Mouse (Mus musculus) MEL (cell line): Measurements from ENCODE around the gene Fhl2. TPM values are rescaled to one million over a fixed set of nuclear protein-coding genes. Genes with fewer than 3 reads are reported as not detected.

Source experiments
- DNase-seq: peaks from one replicate; pipeline ENCODE4 v3.0.0; 2011; ENCODE audit warnings: low read depth, low spot score
- H3K27ac ChIP-seq: 2 replicates; pipeline ENCODE4 v1.5.1; 2012; ENCODE audit warnings: low read depth, mild to moderate bottlenecking, control low read depth, low read length, moderate library complexity; ENCODE audit not compliant: control insufficient read depth
- H3K27me3 ChIP-seq, 2 experiments: fragments of 150-350 bp in 1 of 2; sonication (generic) in 1 of 2; 2 replicates each; pipeline ENCODE4 v1.6.1; 2012; ENCODE audit warnings: low read length in 2 of 2, mild to moderate bottlenecking in 2 of 2, improper control_type of control experiment in 1 of 2, moderate library complexity in 1 of 2; ENCODE audit not compliant: insufficient read depth in 2 of 2, control insufficient read depth in 1 of 2
- H3K36me3 ChIP-seq, 2 experiments: 2 replicates each; pipeline ENCODE4 v1.6.1; 2012 to 2014; ENCODE audit warnings: low read length in 2 of 2, improper control_type of control experiment in 1 of 2, inconsistent platforms in 1 of 2, mild to moderate bottlenecking in 1 of 2; ENCODE audit not compliant: insufficient read depth in 2 of 2, control insufficient read depth in 1 of 2
- H3K4me1 ChIP-seq, 2 experiments: fragments of 150-350 bp in 1 of 2; sonication (generic) in 1 of 2; 2 replicates each; pipeline ENCODE4 v1.6.1; 2012; ENCODE audit warnings: low read length in 2 of 2, improper control_type of control experiment in 1 of 2, mild to moderate bottlenecking in 1 of 2; ENCODE audit not compliant: insufficient read depth in 2 of 2, control insufficient read depth in 1 of 2
- H3K4me3 ChIP-seq, 2 experiments: fragments of 150-350 bp in 1 of 2; sonication (generic) in 1 of 2; 2 replicates each; pipeline ENCODE4 v1.5.1; 2012; ENCODE audit warnings: low read depth in 2 of 2, low read length in 2 of 2, mild to moderate bottlenecking in 2 of 2, moderate library complexity in 2 of 2, control low read depth in 1 of 2, improper control_type of control experiment in 1 of 2; ENCODE audit not compliant: control insufficient read depth in 1 of 2, insufficient read depth in 1 of 2
- H3K79me2 ChIP-seq: 2 replicates; pipeline ENCODE4 v1.6.1; 2012; ENCODE audit warnings: mild to moderate bottlenecking, low read length, moderate library complexity; ENCODE audit not compliant: control insufficient read depth, poor library complexity, insufficient read depth
- H3K9ac ChIP-seq: 2 replicates; pipeline ENCODE4 v1.6.1; 2012; ENCODE audit warnings: low read depth, mild to moderate bottlenecking, control low read depth, low read length, moderate library complexity; ENCODE audit not compliant: control insufficient read depth, poor library complexity, severe bottlenecking
- H3K9me3 ChIP-seq: fragments of 150-350 bp; sonication (generic); replicated peaks from 2 replicates; pipeline ENCODE4 v1.6.1; 2012; ENCODE audit warnings: mild to moderate bottlenecking, low read length, improper control_type of control experiment, moderate library complexity; ENCODE audit not compliant: insufficient read depth
- BHLHE40 ChIP-seq: IDR thresholded peaks from 2 replicates; pipeline ENCODE4 v1.6.1; 2012; ENCODE audit warnings: low read depth, mild to moderate bottlenecking, inconsistent platforms, low read length, improper control_type of control experiment, borderline replicate concordance
- CHD1 ChIP-seq: IDR thresholded peaks from 2 replicates; pipeline ENCODE4 v1.6.1; 2012; ENCODE audit warnings: low read depth, mild to moderate bottlenecking, inconsistent platforms, low read length, improper control_type of control experiment
- CHD2 ChIP-seq: IDR thresholded peaks from 2 replicates; pipeline ENCODE4 v1.6.1; 2011; ENCODE audit warnings: low read length, improper control_type of control experiment
- ELF1 ChIP-seq: IDR thresholded peaks from 2 replicates; pipeline ENCODE4 v1.6.1; 2014; ENCODE audit warnings: low read depth, mild to moderate bottlenecking, inconsistent platforms, low read length, improper control_type of control experiment, moderate library complexity
- EP300 ChIP-seq, 2 experiments: IDR thresholded peaks; 2 replicates each; pipeline ENCODE4 v1.6.1; 2011; ENCODE audit warnings: improper control_type of control experiment in 2 of 2, low read length in 2 of 2, low read depth in 1 of 2, mild to moderate bottlenecking in 1 of 2
- ETS1 ChIP-seq: IDR thresholded peaks from 2 replicates; pipeline ENCODE4 v1.6.1; 2012; ENCODE audit warnings: low read depth, mild to moderate bottlenecking, inconsistent platforms, low read length, improper control_type of control experiment, moderate library complexity
- GABPA ChIP-seq: IDR thresholded peaks from 2 replicates; pipeline ENCODE4 v1.6.1; 2012; ENCODE audit warnings: low read depth, mild to moderate bottlenecking, inconsistent platforms, low read length, improper control_type of control experiment, moderate library complexity
- GATA1 ChIP-seq: IDR thresholded peaks from 2 replicates; pipeline ENCODE4 v1.6.1; 2011; ENCODE audit warnings: low read depth, low read length, improper control_type of control experiment
- HCFC1 ChIP-seq: IDR thresholded peaks from 2 replicates; pipeline ENCODE4 v1.6.1; 2012; ENCODE audit warnings: low read depth, mild to moderate bottlenecking, inconsistent platforms, low read length, improper control_type of control experiment, moderate library complexity
- MAFK ChIP-seq: IDR thresholded peaks from 2 replicates; pipeline ENCODE4 v1.6.1; 2011; ENCODE audit warnings: low read depth, mild to moderate bottlenecking, low read length, improper control_type of control experiment, borderline replicate concordance
- MEF2A ChIP-seq: IDR thresholded peaks from 2 replicates; pipeline ENCODE4 v1.6.1; 2014; ENCODE audit warnings: low read depth, mild to moderate bottlenecking, inconsistent platforms, low read length, improper control_type of control experiment; ENCODE audit not compliant: poor library complexity, insufficient replicate concordance, severe bottlenecking; ENCODE audit errors: extremely low read depth
- MXI1 ChIP-seq: IDR thresholded peaks from 2 replicates; pipeline ENCODE4 v1.6.1; 2011; ENCODE audit warnings: mild to moderate bottlenecking, low read depth, low read length, improper control_type of control experiment
- POLR2A ChIP-seq, 2 experiments: IDR thresholded peaks; 2 replicates each; pipeline ENCODE4 v1.6.1; 2011 to 2012; ENCODE audit warnings: low read length in 2 of 2, mild to moderate bottlenecking in 2 of 2, control low read depth in 1 of 2, improper control_type of control experiment in 1 of 2, low read depth in 1 of 2, moderate library complexity in 1 of 2; ENCODE audit not compliant: control insufficient read depth in 1 of 2, insufficient read depth in 1 of 2, poor library complexity in 1 of 2
- RAD21 ChIP-seq: IDR thresholded peaks from 2 replicates; pipeline ENCODE4 v1.6.1; 2011; ENCODE audit warnings: mild to moderate bottlenecking, low read depth, low read length, improper control_type of control experiment
- SIN3A ChIP-seq: IDR thresholded peaks from 2 replicates; pipeline ENCODE4 v1.6.1; 2012; ENCODE audit warnings: low read length, improper control_type of control experiment, inconsistent platforms
- UBTF ChIP-seq: IDR thresholded peaks from 2 replicates; pipeline ENCODE4 v1.6.1; 2012; ENCODE audit warnings: low read depth, mild to moderate bottlenecking, inconsistent platforms, low read length, improper control_type of control experiment, moderate library complexity, borderline replicate concordance; ENCODE audit not compliant: insufficient read depth
- ZKSCAN1 ChIP-seq: IDR thresholded peaks from 2 replicates; pipeline ENCODE4 v1.6.1; 2012; ENCODE audit warnings: low read depth, mild to moderate bottlenecking, inconsistent platforms, low read length, improper control_type of control experiment, moderate library complexity
- ZNF384 ChIP-seq: IDR thresholded peaks from 2 replicates; pipeline ENCODE4 v1.6.1; 2012; ENCODE audit warnings: low read depth, mild to moderate bottlenecking, inconsistent platforms, low read length, improper control_type of control experiment
- polyA plus RNA-seq, 2 experiments: library from polyadenylated mRNA; stranded (reverse) in 1 of 2; unstranded in 1 of 2; fragments of >175 nt in 1 of 2; fragments of >200 nt in 1 of 2; gene quantifications; 2 replicates each; pipeline versions ENCODE4 v1.2.1 to v1.2.4; 2012; ENCODE audit warnings: low replicate concordance in 2 of 2, low read depth in 1 of 2; ENCODE audit not compliant: insufficient read length in 2 of 2, insufficient read depth in 1 of 2, missing spikeins in 1 of 2
- total RNA-seq: library from RNA; depleted of rRNA; stranded (reverse); fragments of 300-350 nt; gene quantifications from 2 replicates; pipeline ENCODE4 v1.2.3, GENCODE M21; 2012

Fhl2 gene
- total and polyA plus RNA-seq, 3 experiments, result not detected

GRCm38 (mm10) chr1:43122616-43123015, 74.2 kb downstream of the Fhl2 start:
- Histone ChIP-seq H3K9ac (no peak overlapping the region), H3K4me3 (no peak overlapping the region), H3K79me2 (no peaks in the 10 kb centered on the region), H3K27ac (no peak overlapping the region), H3K9me3 (no peaks in the 10 kb centered on the region), H3K4me1 (no peaks in the 10 kb centered on the region), H3K27me3 (no peaks in the 10 kb centered on the region), H3K36me3 (peaks cover 0 to 2% of the 10 kb centered on the region in 2 experiments; a peak in 1 of 4 replicates)
- no peak for TF ChIP-seq GATA1
- no peak for TF ChIP-seq ELF1
- TF ChIP-seq UBTF, result no peak
- no peak for TF ChIP-seq MEF2A
- no peak for TF ChIP-seq CHD1
- TF ChIP-seq SIN3A, result no peak
- no peak for TF ChIP-seq ZKSCAN1
- no peak for DNase-seq

- no peaks in the 10 kb centered on the region for H3K79me2 ChIP-seq
- no peak overlapping the region for H3K4me3 ChIP-seq
- no peaks in the 10 kb centered on the region for H3K27me3 ChIP-seq
- H3K9ac ChIP-seq, result no peak overlapping the region
- no peak for DNase-seq
- no peak overlapping the region for H3K27ac ChIP-seq
- TF ChIP-seq HCFC1 (no peak), MAFK (no peak), EP300 (IDR thresholded peaks at IDR 0.05; ENCODE audit: low read depth in 1 of 2, low read length in 2 of 2) (no peak), RAD21 (no peak), ZKSCAN1 (no peak), POLR2A (IDR thresholded peaks at IDR 0.05; ENCODE audit: control insufficient read depth in 1 of 2, insufficient read depth in 1 of 2, low read depth in 1 of 2, low read length in 2 of 2, poor library complexity in 1 of 2) (no peak), ETS1 (no peak), ZNF384 (no peak), BHLHE40 (no peak), CHD2 (no peak), GABPA (no peak), UBTF (no peak), MXI1 (no peak)
- TF ChIP-seq, all 39 proteins: peak for 0
- Histone ChIP-seq H3K36me3 (peaks cover 0 to 4% of the 10 kb centered on the region in 2 experiments; a peak in 1 of 4 replicates), H3K9me3 (no peaks in the 10 kb centered on the region), H3K4me1 (no peaks in the 10 kb centered on the region)
Observed at GRCm38 (mm10) chr1:43120950-43121349, 75.8 kb downstream of the Fhl2 start.
